Mouse (Mus musculus): ENCODE results near the gene Rtbdn. TPM values are rescaled to one million over a fixed set of nuclear protein-coding genes. Genes with fewer than 3 reads are reported as not detected.

The Rtbdn gene
- polyA plus RNA-seq, 1 experiment from 2014 or later, result 0.26 TPM

- Histone ChIP-seq H3K27me3 (peaks cover 67% of the 10 kb centered on the region), H3K9ac (no peak overlapping the region), H3K27ac (no peak overlapping the region), H3K9me3 (replicated peaks) (no peaks in the 10 kb centered on the region), H3K4me1 (replicated peaks) (peaks cover 16% of the 10 kb centered on the region; the same call in 1 of the 2 replicates), H3K36me3 (no peaks in the 10 kb centered on the region), H3K4me2 (no peak overlapping the region), H3K4me3 (no peak overlapping the region)
- ATAC-seq (replicated peaks; ENCODE audit: insufficient number of reproducible peaks, insufficient read depth, low FRiP score, low read depth), result no peak
- WGBS, result 56% methylated on average over 7 of the region's 7 CpGs
Measured at GRCm38 (mm10) chr8:84925557-84925956, 21.2 kb upstream of the Rtbdn start.

- Histone ChIP-seq H3K4me3 (no peak overlapping the region), H3K9me3 (replicated peaks) (no peaks in the 10 kb centered on the region), H3K9ac (no peak overlapping the region), H3K27me3 (peaks cover 78% of the 10 kb centered on the region), H3K4me1 (replicated peaks) (peaks cover 10% of the 10 kb centered on the region; the same call in 1 of the 2 replicates), H3K27ac (no peak overlapping the region), H3K36me3 (no peaks in the 10 kb centered on the region), H3K4me2 (no peak overlapping the region)
- no peak for ATAC-seq (replicated peaks; ENCODE audit: insufficient number of reproducible peaks, insufficient read depth, low FRiP score, low read depth)
- 87% methylated on average over 1 of the region's 1 CpGs for WGBS
Measured at GRCm38 (mm10) chr8:84927513-84927912, 19.3 kb upstream of the Rtbdn start.

- peak; percentile 21; the same call in 1 of the 2 replicates for ATAC-seq (replicated peaks; ENCODE audit: insufficient number of reproducible peaks, insufficient read depth, low FRiP score, low read depth)
- H3K4me3 ChIP-seq, result peak overlapping the region; percentile 32
- H3K27ac ChIP-seq, result no peak overlapping the region
- peak overlapping the region; percentile 66 for H3K4me2 ChIP-seq
- WGBS, result 5% methylated on average over 50 of the region's 52 CpGs
- H3K36me3 ChIP-seq, result no peaks in the 10 kb centered on the region
- peaks cover 79% of the 10 kb centered on the region for H3K27me3 ChIP-seq
- no peak overlapping the region for H3K9ac ChIP-seq
- peaks cover 10% of the 10 kb centered on the region; the same call in 1 of the 2 replicates for H3K4me1 ChIP-seq (replicated peaks)
- H3K9me3 ChIP-seq (replicated peaks), result no peaks in the 10 kb centered on the region
Measured at GRCm38 (mm10) chr8:84928456-84929306, 18.1 kb upstream of the Rtbdn start.

GRCm38 (mm10) chr8:84930582-84930981, 16.2 kb upstream of the Rtbdn start:
- 81% methylated on average over 13 of the region's 13 CpGs for WGBS
- no peak overlapping the region for H3K9ac ChIP-seq

GRCm38 (mm10) chr8:84933767-84934559, 12.8 kb upstream of the Rtbdn start:
- 74% methylated on average over 16 of the region's 16 CpGs for WGBS
- ATAC-seq (replicated peaks; ENCODE audit: insufficient number of reproducible peaks, insufficient read depth, low FRiP score, low read depth), result no peak

More at GRCm38 (mm10) chr8:84930582-84930981, 16.2 kb upstream of the Rtbdn start:
- Histone ChIP-seq H3K36me3 (no peaks in the 10 kb centered on the region), H3K27me3 (peaks cover 81% of the 10 kb centered on the region), H3K4me3 (no peak overlapping the region), H3K9me3 (replicated peaks) (no peaks in the 10 kb centered on the region), H3K4me1 (replicated peaks) (peaks cover 10% of the 10 kb centered on the region; the same call in 1 of the 2 replicates), H3K27ac (no peak overlapping the region), H3K4me2 (no peak overlapping the region)
- ATAC-seq (replicated peaks; ENCODE audit: insufficient number of reproducible peaks, insufficient read depth, low FRiP score, low read depth), result no peak

GRCm38 (mm10) chr8:84934860-84935259, 11.9 kb upstream of the Rtbdn start:
- ATAC-seq (replicated peaks; ENCODE audit: insufficient number of reproducible peaks, insufficient read depth, low FRiP score, low read depth), result no peak
- H3K4me2 ChIP-seq, result no peak overlapping the region

More at GRCm38 (mm10) chr8:84933767-84934559, 12.8 kb upstream of the Rtbdn start:
- H3K9ac ChIP-seq, result no peak overlapping the region
- peaks cover 15% of the 10 kb centered on the region for H3K4me1 ChIP-seq (replicated peaks)
- H3K9me3 ChIP-seq (replicated peaks), result no peaks in the 10 kb centered on the region
- no peak overlapping the region for H3K27ac ChIP-seq
- H3K27me3 ChIP-seq, result peaks cover 94% of the 10 kb centered on the region
- no peak overlapping the region for H3K4me3 ChIP-seq
- no peak overlapping the region for H3K4me2 ChIP-seq
- no peaks in the 10 kb centered on the region for H3K36me3 ChIP-seq

GRCm38 (mm10) chr8:84935489-84935888, 11.3 kb upstream of the Rtbdn start:
- ATAC-seq (replicated peaks; ENCODE audit: insufficient number of reproducible peaks, insufficient read depth, low FRiP score, low read depth), result no peak
- Histone ChIP-seq H3K4me2 (no peak overlapping the region), H3K9ac (no peak overlapping the region), H3K27me3 (peaks cover 85% of the 10 kb centered on the region), H3K36me3 (no peaks in the 10 kb centered on the region), H3K9me3 (replicated peaks) (no peaks in the 10 kb centered on the region), H3K4me3 (no peak overlapping the region), H3K4me1 (replicated peaks) (peaks cover 12% of the 10 kb centered on the region), H3K27ac (no peak overlapping the region)
- 6% methylated on average over 14 of the region's 14 CpGs for WGBS

More at GRCm38 (mm10) chr8:84934860-84935259, 11.9 kb upstream of the Rtbdn start:
- 4% methylated on average over 15 of the region's 15 CpGs for WGBS
- peaks cover 12% of the 10 kb centered on the region for H3K4me1 ChIP-seq (replicated peaks)
- H3K36me3 ChIP-seq, result no peaks in the 10 kb centered on the region
- no peaks in the 10 kb centered on the region for H3K9me3 ChIP-seq (replicated peaks)
- no peak overlapping the region for H3K4me3 ChIP-seq
- H3K9ac ChIP-seq, result no peak overlapping the region
- H3K27ac ChIP-seq, result no peak overlapping the region
- H3K27me3 ChIP-seq, result peaks cover 91% of the 10 kb centered on the region

GRCm38 (mm10) chr8:84936041-84936961, 10.5 kb upstream of the Rtbdn start:
- ATAC-seq (replicated peaks; ENCODE audit: insufficient number of reproducible peaks, insufficient read depth, low FRiP score, low read depth), result no peak
- H3K9ac ChIP-seq, result no peak overlapping the region
- H3K27me3 ChIP-seq, result peaks cover 79% of the 10 kb centered on the region
- H3K9me3 ChIP-seq (replicated peaks), result no peaks in the 10 kb centered on the region
- no peak overlapping the region for H3K27ac ChIP-seq
- H3K36me3 ChIP-seq, result no peaks in the 10 kb centered on the region
- H3K4me2 ChIP-seq, result peak overlapping the region; percentile 71
- 25% methylated on average over 22 of the region's 23 CpGs for whole genome bisulfite sequencing
- peak overlapping the region; percentile 46 for H3K4me3 ChIP-seq
- H3K4me1 ChIP-seq (replicated peaks), result peaks cover 12% of the 10 kb centered on the region

- Histone ChIP-seq H3K4me3 (peak within 1 kb of the TSS; percentile 46), H3K4me2 (peak within 1 kb of the TSS; percentile 71), H3K9me3 (replicated peaks) (no peaks in the 10 kb centered on the region), H3K27me3 (peaks cover 78% of the 10 kb centered on the region), H3K9ac (0 out of 2 replicates have a peak within 1 kb of the TSS, but pooled peaks have one; percentile 40), H3K36me3 (no peaks in the 10 kb centered on the region), H3K27ac (no peak within 1 kb of the TSS), H3K4me1 (replicated peaks) (peaks cover 12% of the 10 kb centered on the region)
- under 1% methylated on average over 50 of the region's 50 CpGs for WGBS
- peak; percentile 56 for ATAC-seq (replicated peaks; ENCODE audit: insufficient number of reproducible peaks, insufficient read depth, low FRiP score, low read depth)
Measured at GRCm38 (mm10) chr8:84936962-84937546, 9.7 kb upstream of the Rtbdn start, which contains the start of gene Mast1. Gene Mast1 (minus strand): TSS chr8:84937359.

All from heart, embryonic 15.5 days (tissue).